Mouse (Mus musculus) left cerebral cortex, adult 2 months (tissue): ENCODE data around the gene Pla2g15. TPM values are rescaled to one million over a fixed set of nuclear protein-coding genes. Genes with fewer than 3 reads are reported as not detected.
A peak's percentile ranks its signal among the peaks of the same experiment; 100 is the strongest.

ENCODE experiments used
- DNase-seq, 2 experiments: peaks; one replicate each; pipeline ENCODE4 v3.0.0; 2021 to 2022; ENCODE audit warnings: low spot score in 2 of 2, mixed read lengths in 1 of 2; ENCODE audit errors: extremely low spot score in 1 of 2
- H3K27ac ChIP-seq: fragments of 200-600 bp; 2 replicates; pipeline ENCODE4 v1.8.1; 2022
- H3K4me3 ChIP-seq: fragments of 200-600 bp; 2 replicates; pipeline ENCODE4 v1.8.1; 2022
- CTCF ChIP-seq: fragments of 200-600 bp; IDR thresholded peaks from 2 replicates; pipeline ENCODE4 v1.8.1; 2022; ENCODE audit warnings: antibody characterized with exemption, mild to moderate bottlenecking, moderate library complexity
- intact Hi-C: fragments of 180-260 bp; cut with DNase I; formaldehyde crosslinking; loops from one replicate; pipeline ENCODE4 v1.15.1; 2025
- long read RNA-seq, 2 experiments: library from polyadenylated mRNA; stranded (forward); transcript quantifications; one replicate each; pipeline ENCODE4 v2.0.0; 2021; ENCODE audit warnings: borderline mapping rate in 2 of 2
- total RNA-seq, 2 experiments: library from RNA; stranded (reverse); gene quantifications; 2 replicates each; pipeline ENCODE4 v1.2.3; 2021

Pla2g15 gene
- total RNA-seq = 10 to 100 TPM; 24.4 to 24.8 TPM
- long read RNA-seq, experiment 1, transcript Pla2g15-201 (6 exons, 2,706 nt) = major isoform, 22 of 27 reads
- long read RNA-seq, experiment 1, partial matches to known transcripts = 2 of 27 reads
- long read RNA-seq, experiment 1, other reads (novel, unspliced or antisense) = 0 of 27 reads
- long read RNA-seq, experiment 2, transcript Pla2g15-201 (6 exons, 2,706 nt) = major isoform, 19 of 23 reads
- long read RNA-seq, experiment 2, partial matches to known transcripts = 1 of 23 reads
- long read RNA-seq, experiment 2, other reads (novel, unspliced or antisense) = 1 of 23 reads

GRCm38 (mm10) chr8:106149801-106150652 is at the start of gene Pla2g15:
Pla2g15 (plus strand) TSS chr8:106150399.
- intact Hi-C loops = no loop called here
- peak; percentile 90 to 92 for DNase-seq
- no peak for TF ChIP-seq CTCF
- Histone ChIP-seq H3K4me3 (peak within 1 kb of the TSS; percentile 93), H3K27ac (peak within 1 kb of the TSS; percentile 77)

- no peak for DNase-seq
- intact Hi-C loops = no loop called here
- H3K4me3 ChIP-seq = no peak overlapping the region
- no peak for TF ChIP-seq CTCF
- no peak overlapping the region for H3K27ac ChIP-seq
These were observed 47.9 kb upstream of the Pla2g15 start for GRCm38 (mm10) chr8:106102321-106102720.

GRCm38 (mm10) chr8:106103888-106104287 is 46.3 kb upstream of the Pla2g15 start:
- no peak for TF ChIP-seq CTCF
- intact Hi-C loops = no loop called here
- Histone ChIP-seq H3K4me3 (no peak overlapping the region), H3K27ac (no peak overlapping the region)
- no peak for DNase-seq

GRCm38 (mm10) chr8:106106193-106106592 is 44.0 kb upstream of the Pla2g15 start:
- intact Hi-C loops = no loop called here
- DNase-seq = no peak
- TF ChIP-seq CTCF = no peak
- no peak overlapping the region for H3K27ac ChIP-seq
- no peak overlapping the region for H3K4me3 ChIP-seq

GRCm38 (mm10) chr8:106108080-106108479 is 42.1 kb upstream of the Pla2g15 start:
- Histone ChIP-seq H3K4me3 (no peak overlapping the region), H3K27ac (no peak overlapping the region)
- intact Hi-C loops = loop anchor here (1.0 kb wide), 2 partner anchors 9 to 20 kb away; no protein-coding TSS in a partner anchor
- no peak for TF ChIP-seq CTCF
- peak in 1 of 2 experiments; percentile 29 for DNase-seq

- TF ChIP-seq CTCF = no peak
- Histone ChIP-seq H3K4me3 (no peak overlapping the region), H3K27ac (no peak overlapping the region)
- no peak for DNase-seq
- intact Hi-C loops = loop anchor here (1.0 kb wide), 2 partner anchors 9 to 20 kb away; no protein-coding TSS in a partner anchor
These were observed 41.5 kb upstream of the Pla2g15 start for GRCm38 (mm10) chr8:106108729-106109128.

DNA sequence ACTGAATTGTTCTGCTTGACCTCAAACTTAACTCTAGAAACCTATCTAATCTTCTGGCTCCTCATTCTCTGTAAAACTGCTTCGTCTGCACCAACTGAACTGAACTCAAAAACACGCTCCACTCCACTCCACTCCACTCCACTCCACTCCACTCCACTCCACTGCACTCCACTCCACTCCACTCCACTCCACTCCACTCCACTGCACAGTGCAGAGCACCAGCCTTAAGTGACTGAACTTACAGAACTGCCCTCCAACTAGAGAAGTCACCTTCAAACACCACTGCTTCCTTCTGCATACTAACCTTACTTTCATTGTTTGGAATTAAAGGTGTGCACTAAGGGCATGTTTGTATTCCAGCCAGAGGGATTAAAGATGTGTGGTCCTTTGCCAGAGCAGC is 38.2 kb upstream of the Pla2g15 start:
- H3K4me3 ChIP-seq = no peak overlapping the region
- DNase-seq = no peak
- H3K27ac ChIP-seq = no peak overlapping the region
- TF ChIP-seq CTCF = no peak
- intact Hi-C loops = no loop called here

GRCm38 (mm10) chr8:106112514-106112913 is 37.7 kb upstream of the Pla2g15 start:
- no peak overlapping the region for H3K27ac ChIP-seq
- DNase-seq = no peak
- no peak overlapping the region for H3K4me3 ChIP-seq
- intact Hi-C loops = no loop called here
- no peak for TF ChIP-seq CTCF

- peak; percentile 53 for TF ChIP-seq CTCF
- intact Hi-C loops = no loop called here
- no peak overlapping the region for H3K4me3 ChIP-seq
- no peak overlapping the region for H3K27ac ChIP-seq
- no peak for DNase-seq
These were observed 34.3 kb upstream of the Pla2g15 start for GRCm38 (mm10) chr8:106115897-106116296.

DNA sequence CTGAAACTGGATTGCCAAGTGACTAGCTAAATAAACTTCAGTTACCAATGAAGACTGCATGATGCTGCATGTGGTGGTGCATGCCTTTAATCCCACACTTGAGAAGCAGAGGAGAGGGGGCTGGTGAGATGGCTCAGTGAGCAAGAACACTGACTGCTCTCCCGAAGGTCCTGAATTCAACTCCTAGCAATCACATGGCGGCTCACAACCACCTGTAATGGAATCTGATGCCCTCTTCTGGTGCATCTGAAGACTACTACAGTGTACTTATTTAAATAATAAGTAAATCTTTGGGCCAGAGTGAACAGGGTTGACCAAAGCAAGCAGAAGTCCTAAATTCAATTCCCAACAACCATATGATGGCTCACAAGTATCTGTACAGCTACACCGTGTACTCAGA is 26.8 kb upstream of the Pla2g15 start:
- Histone ChIP-seq H3K27ac (no peak overlapping the region), H3K4me3 (no peak overlapping the region)
- DNase-seq = no peak
- no peak; the same call in 1 of the 2 replicates for TF ChIP-seq CTCF
- intact Hi-C loops = no loop called here

DNA sequence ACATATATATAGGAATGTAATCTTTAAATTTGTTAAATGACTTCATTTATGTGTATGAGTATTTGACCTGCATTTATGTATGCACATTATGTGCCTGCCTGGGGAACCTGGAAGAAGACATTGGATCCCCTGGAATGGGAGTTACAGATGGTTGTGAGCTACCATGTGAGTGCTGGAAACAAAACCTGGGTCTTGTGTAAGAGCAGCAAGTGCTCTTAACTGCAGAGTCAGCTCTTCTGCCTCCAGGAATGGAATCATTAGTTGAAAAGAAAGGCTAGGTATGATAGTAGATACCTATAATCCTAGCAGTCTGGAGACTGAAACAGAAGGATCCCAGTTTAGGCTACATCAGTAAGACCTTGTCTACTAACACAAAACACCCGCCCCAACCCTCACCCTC is 24.1 kb upstream of the Pla2g15 start:
- no peak overlapping the region for H3K27ac ChIP-seq
- DNase-seq = no peak
- intact Hi-C loops = no loop called here
- TF ChIP-seq CTCF = no peak
- H3K4me3 ChIP-seq = no peak overlapping the region

DNA sequence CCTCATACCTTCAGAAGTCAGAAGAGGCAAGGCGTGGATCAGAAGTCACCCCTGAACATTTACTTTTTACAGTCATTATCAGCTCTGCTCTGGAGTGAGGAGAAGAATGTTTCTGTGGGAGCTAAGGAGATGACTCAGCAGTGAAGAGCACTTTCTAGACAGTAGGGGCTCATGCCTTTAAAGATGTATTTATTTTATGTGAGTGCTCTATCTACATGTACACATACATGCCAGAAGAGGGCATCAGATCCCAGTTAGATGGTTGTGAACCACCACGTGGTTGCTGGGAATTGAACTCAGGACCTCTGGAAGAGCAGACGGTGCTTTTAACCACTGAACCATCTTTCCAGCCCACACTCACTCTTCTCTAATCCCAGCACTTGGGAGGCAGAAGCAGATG is 23.1 kb upstream of the Pla2g15 start:
- DNase-seq = no peak
- no peak overlapping the region for H3K4me3 ChIP-seq
- H3K27ac ChIP-seq = no peak overlapping the region
- intact Hi-C loops = no loop called here
- no peak for TF ChIP-seq CTCF
